Mouse (Mus musculus): ENCODE data around the gene Ninj1. TPM values are rescaled to one million over a fixed set of nuclear protein-coding genes. Genes with fewer than 3 reads are reported as not detected.
A peak's percentile ranks its signal among the peaks of the same experiment; 100 is the strongest.

The Ninj1 gene
- polyA plus RNA-seq, 2 experiments = 61.5 to 67.4 TPM

DNA sequence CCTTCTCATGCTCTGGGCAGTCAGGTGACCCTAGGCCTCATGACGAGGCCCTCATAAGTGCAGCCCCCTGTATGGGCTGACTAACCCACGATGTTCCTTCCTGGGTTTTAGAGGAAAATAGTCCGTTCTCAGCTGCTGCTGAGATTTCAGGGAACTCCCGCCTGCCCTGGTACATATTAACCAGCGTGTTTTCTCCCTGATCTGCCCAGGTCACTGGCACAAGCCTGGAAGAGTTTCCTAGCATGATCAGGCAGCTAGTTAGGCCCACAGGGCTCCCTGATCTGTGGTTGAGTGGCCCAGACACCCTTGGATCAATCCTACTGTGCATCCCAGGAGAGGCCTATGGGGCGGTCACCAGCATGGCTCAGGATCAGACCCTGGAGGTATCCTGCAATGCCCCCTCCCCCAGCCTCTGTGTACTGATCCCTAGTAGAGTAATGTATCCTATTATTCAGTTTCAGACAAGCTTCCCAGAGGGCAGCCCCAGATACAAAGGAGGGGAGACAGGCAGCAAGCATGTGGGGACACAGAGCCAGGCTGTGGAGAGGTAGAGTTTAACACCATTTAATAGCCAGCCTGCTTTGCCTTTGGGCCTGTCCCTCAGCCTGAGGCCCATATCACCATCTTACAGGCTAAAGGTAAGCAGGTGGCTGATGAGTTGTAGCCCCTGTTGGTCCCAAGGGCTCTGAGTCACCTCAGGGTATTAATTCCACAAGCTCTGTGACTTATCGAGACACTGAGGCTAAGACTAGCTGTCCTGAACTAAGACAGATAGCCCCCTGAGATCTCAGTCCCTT, 3.8 kb downstream of the Ninj1 start:
- no peaks in the 10 kb centered on the region for H3K27me3 ChIP-seq (ENCODE audit: control insufficient read depth, insufficient read depth, low read length)
- peaks cover 28% of the 10 kb centered on the region for H3K4me1 ChIP-seq (ENCODE audit: control insufficient read depth, insufficient read depth, low read length)
- no peaks in the 10 kb centered on the region for H3K9me3 ChIP-seq (ENCODE audit: control insufficient read depth, low read length)
- no peak overlapping the region for H3K4me2 ChIP-seq (replicated peaks; ENCODE audit: low read depth, low read length, severe bottlenecking)
- no peak for TF ChIP-seq POLR2A (IDR thresholded peaks at IDR 0.05; ENCODE audit: borderline replicate concordance, extremely low read depth, insufficient read depth, insufficient read length)
- H3K9ac ChIP-seq (ENCODE audit: low read depth, low read length, severe bottlenecking) = peak overlapping the region; percentile 12; the same call in 1 of the 2 replicates
- H3K4me3 ChIP-seq (replicated peaks; ENCODE audit: low read length) = no peak overlapping the region
- DNase-seq (ENCODE audit: low spot score) (no peak), ATAC-seq (ENCODE audit: low FRiP score, low read depth) (no peak)
- peaks cover 8% of the 10 kb centered on the region for H3K36me3 ChIP-seq (ENCODE audit: control insufficient read depth, insufficient read depth, low read length)
- WGBS = 82% methylated on average over 7 of the region's 7 CpGs
- H3K27ac ChIP-seq (replicated peaks; ENCODE audit: low read depth, low read length) = no peak overlapping the region

DNA sequence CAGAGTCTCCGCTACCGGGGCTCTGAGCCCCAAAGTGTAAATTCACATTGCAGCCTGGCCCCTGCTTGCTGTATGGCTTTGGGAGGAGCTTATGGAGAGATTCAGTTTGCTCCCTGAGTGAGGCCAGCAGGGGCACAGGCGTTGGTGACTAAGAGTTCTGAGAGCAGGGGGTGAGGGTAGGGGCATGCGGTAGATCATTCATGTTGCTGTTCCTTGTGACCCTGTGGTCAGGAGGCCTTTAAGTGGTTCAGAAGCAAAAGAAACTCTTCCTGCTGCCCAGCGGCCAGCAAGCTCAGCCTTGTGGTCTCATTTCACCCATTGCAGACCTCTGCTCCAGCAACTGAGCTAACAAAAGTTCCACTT, 4.4 kb downstream of the Ninj1 start:
- H3K4me1 ChIP-seq (ENCODE audit: control insufficient read depth, insufficient read depth, low read length) = peaks cover 25% of the 10 kb centered on the region
- 59% methylated on average over 5 of the region's 5 CpGs for WGBS
- no peaks in the 10 kb centered on the region for H3K27me3 ChIP-seq (ENCODE audit: control insufficient read depth, insufficient read depth, low read length)
- H3K9ac ChIP-seq (ENCODE audit: low read depth, low read length, severe bottlenecking) = no peak overlapping the region
- no peaks in the 10 kb centered on the region for H3K9me3 ChIP-seq (ENCODE audit: control insufficient read depth, low read length)
- no peak overlapping the region for H3K4me2 ChIP-seq (replicated peaks; ENCODE audit: low read depth, low read length, severe bottlenecking)
- ATAC-seq (ENCODE audit: low FRiP score, low read depth) = no peak
- DNase-seq (ENCODE audit: low spot score) = no peak
- no peak for TF ChIP-seq POLR2A (IDR thresholded peaks at IDR 0.05; ENCODE audit: borderline replicate concordance, extremely low read depth, insufficient read depth, insufficient read length)
- H3K4me3 ChIP-seq (replicated peaks; ENCODE audit: low read length) = no peak overlapping the region
- no peak overlapping the region for H3K27ac ChIP-seq (replicated peaks; ENCODE audit: low read depth, low read length)
- H3K36me3 ChIP-seq (ENCODE audit: control insufficient read depth, insufficient read depth, low read length) = peaks cover 13% of the 10 kb centered on the region

DNA sequence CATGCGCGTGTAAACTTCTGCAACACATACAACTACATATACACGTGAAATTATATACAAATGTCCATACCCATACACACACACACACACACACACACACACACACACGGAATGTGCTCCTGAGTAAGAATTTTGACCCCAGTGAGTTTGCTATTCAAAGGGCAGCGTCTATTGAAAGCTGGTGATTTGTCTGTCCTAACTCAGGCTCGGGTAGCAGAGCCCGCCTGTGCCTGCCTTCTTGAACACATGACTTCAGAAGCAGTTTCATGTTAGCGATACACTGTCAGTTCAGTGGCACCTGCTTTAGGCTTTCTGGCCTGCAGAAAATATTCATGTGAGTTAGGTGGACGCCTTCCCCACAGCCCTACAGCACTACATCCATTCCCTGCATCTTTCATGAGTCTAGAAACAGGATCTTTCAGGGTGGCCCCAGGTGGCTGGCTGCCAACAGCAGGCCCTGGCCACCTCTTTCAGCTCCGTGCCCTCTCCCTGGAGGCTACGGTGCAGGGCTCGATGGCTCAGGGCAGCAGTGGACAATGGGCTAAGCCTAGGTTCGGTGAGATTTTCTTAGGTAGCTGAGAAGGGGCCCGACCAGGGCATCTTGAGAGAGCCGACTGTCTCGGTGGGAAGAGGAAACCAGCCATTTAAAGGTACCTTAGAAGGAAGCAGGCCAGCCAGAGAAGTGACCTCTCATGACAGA, 5.0 kb downstream of the Ninj1 start:
- no peaks in the 10 kb centered on the region for H3K9me3 ChIP-seq (ENCODE audit: control insufficient read depth, low read length)
- 78% methylated on average over 16 of the region's 16 CpGs for WGBS
- H3K36me3 ChIP-seq (ENCODE audit: control insufficient read depth, insufficient read depth, low read length) = peaks cover 13% of the 10 kb centered on the region
- H3K4me3 ChIP-seq (replicated peaks; ENCODE audit: low read length) = no peak overlapping the region
- H3K27ac ChIP-seq (replicated peaks; ENCODE audit: low read depth, low read length) = no peak overlapping the region
- peaks cover 20% of the 10 kb centered on the region; the same call in 1 of the 2 replicates for H3K4me1 ChIP-seq (ENCODE audit: control insufficient read depth, insufficient read depth, low read length)
- ATAC-seq (ENCODE audit: low FRiP score, low read depth) = no peak
- no peak for DNase-seq (ENCODE audit: low spot score)
- no peaks in the 10 kb centered on the region for H3K27me3 ChIP-seq (ENCODE audit: control insufficient read depth, insufficient read depth, low read length)
- no peak overlapping the region for H3K4me2 ChIP-seq (replicated peaks; ENCODE audit: low read depth, low read length, severe bottlenecking)
- no peak overlapping the region for H3K9ac ChIP-seq (ENCODE audit: low read depth, low read length, severe bottlenecking)
- no peak for TF ChIP-seq POLR2A (IDR thresholded peaks at IDR 0.05; ENCODE audit: borderline replicate concordance, extremely low read depth, insufficient read depth, insufficient read length)

DNA sequence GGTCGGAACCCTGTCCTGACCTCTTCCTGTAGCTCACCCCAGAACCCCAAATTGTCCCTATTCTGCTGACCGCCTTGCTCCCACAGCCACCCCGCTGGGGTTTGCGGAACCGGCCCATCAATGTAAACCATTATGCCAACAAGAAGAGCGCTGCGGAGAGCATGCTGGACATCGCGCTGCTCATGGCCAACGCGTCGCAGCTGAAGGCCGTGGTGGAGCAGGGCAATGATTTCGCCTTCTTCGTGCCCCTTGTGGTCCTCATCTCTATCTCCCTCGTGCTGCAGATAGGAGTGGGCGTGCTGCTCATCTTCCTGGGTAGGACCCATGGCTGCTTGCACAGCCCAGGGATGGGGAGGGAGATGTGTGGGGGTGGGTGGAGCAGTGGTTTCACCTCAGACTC, 6.4 kb downstream of the Ninj1 start:
- Histone ChIP-seq H3K4me1 (ENCODE audit: control insufficient read depth, insufficient read depth, low read length) (peaks cover 14% of the 10 kb centered on the region; the same call in 1 of the 2 replicates), H3K9ac (ENCODE audit: low read depth, low read length, severe bottlenecking) (no peak overlapping the region), H3K4me3 (replicated peaks; ENCODE audit: low read length) (no peak overlapping the region), H3K27me3 (ENCODE audit: control insufficient read depth, insufficient read depth, low read length) (no peaks in the 10 kb centered on the region), H3K4me2 (replicated peaks; ENCODE audit: low read depth, low read length, severe bottlenecking) (no peak overlapping the region), H3K27ac (replicated peaks; ENCODE audit: low read depth, low read length) (no peak overlapping the region), H3K36me3 (ENCODE audit: control insufficient read depth, insufficient read depth, low read length) (peaks cover 13% of the 10 kb centered on the region), H3K9me3 (ENCODE audit: control insufficient read depth, low read length) (no peaks in the 10 kb centered on the region)
- ATAC-seq (ENCODE audit: low FRiP score, low read depth) (no peak), DNase-seq (ENCODE audit: low spot score) (no peak)
- no peak for TF ChIP-seq POLR2A (IDR thresholded peaks at IDR 0.05; ENCODE audit: borderline replicate concordance, extremely low read depth, insufficient read depth, insufficient read length)
- WGBS = 94% methylated on average over 17 of the region's 17 CpGs

DNA sequence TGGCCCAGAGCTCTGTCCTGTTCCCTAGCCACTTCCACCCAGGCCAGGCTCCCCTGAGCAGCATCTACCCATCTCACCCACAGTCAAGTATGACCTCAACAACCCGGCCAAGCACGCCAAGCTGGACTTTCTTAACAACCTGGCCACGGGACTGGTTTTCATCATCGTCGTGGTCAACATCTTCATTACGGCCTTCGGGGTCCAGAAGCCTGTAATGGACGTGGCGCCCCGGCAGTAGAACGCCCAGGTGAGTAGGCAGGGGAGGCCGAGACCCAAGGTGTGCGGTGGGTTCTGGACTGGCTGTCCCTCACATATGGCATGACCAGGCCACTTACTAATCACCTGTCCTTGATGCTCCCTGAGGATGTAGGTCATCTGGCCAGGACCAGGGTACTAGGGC, 7.5 kb downstream of the Ninj1 start:
- WGBS = 90% methylated on average over 13 of the region's 13 CpGs
- Histone ChIP-seq H3K4me1 (ENCODE audit: control insufficient read depth, insufficient read depth, low read length) (peaks cover 8% of the 10 kb centered on the region; the same call in 1 of the 2 replicates), H3K4me3 (replicated peaks; ENCODE audit: low read length) (no peak overlapping the region), H3K36me3 (ENCODE audit: control insufficient read depth, insufficient read depth, low read length) (peaks cover 13% of the 10 kb centered on the region), H3K27me3 (ENCODE audit: control insufficient read depth, insufficient read depth, low read length) (no peaks in the 10 kb centered on the region), H3K9ac (ENCODE audit: low read depth, low read length, severe bottlenecking) (no peak overlapping the region), H3K9me3 (ENCODE audit: control insufficient read depth, low read length) (no peaks in the 10 kb centered on the region), H3K4me2 (replicated peaks; ENCODE audit: low read depth, low read length, severe bottlenecking) (no peak overlapping the region), H3K27ac (replicated peaks; ENCODE audit: low read depth, low read length) (no peak overlapping the region)
- ATAC-seq (ENCODE audit: low FRiP score, low read depth) (no peak), DNase-seq (ENCODE audit: low spot score) (no peak)
- TF ChIP-seq POLR2A (IDR thresholded peaks at IDR 0.05; ENCODE audit: borderline replicate concordance, extremely low read depth, insufficient read depth, insufficient read length) = no peak
